Mouse (Mus musculus) T-helper 17 cell (primary cell): ENCODE results near the gene Tnn.

Experiments used
- in situ Hi-C, 2 experiments: fragments of 300-600 bp; cut with MboI, MseI; formaldehyde crosslinking; loops; 1 replicate in 1 of 2; 2 replicates in 1 of 2; pipeline ENCODE4 v1.15.1; 2025; ENCODE audit warnings: high pct_unique_total_duplicates in 2 of 2

Tnn gene

DNA sequence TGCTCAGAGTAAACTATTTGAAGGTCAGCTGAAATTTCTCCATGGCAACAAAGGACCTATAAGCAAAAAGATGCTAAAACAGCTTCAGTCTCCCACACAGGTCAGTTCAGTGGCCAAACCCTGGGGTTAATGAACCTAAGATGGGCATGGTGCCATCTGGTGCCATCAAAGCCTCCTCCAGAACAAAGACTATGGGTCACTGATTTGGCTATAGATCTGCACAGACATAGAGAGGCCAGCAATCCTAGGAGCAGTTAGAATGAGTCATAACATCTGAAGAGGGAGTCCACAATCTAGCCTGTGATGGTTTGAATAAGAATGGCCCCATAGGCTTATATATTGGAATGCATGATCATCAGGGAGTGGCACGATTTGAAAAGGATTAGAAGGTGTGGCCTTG lies 69.1 kb downstream of the Tnn start:
- in situ Hi-C loops, result loop anchor here (5.0 to 10.0 kb wide), 2 partner anchors 689 to 692 kb away; no protein-coding TSS in a partner anchor

DNA sequence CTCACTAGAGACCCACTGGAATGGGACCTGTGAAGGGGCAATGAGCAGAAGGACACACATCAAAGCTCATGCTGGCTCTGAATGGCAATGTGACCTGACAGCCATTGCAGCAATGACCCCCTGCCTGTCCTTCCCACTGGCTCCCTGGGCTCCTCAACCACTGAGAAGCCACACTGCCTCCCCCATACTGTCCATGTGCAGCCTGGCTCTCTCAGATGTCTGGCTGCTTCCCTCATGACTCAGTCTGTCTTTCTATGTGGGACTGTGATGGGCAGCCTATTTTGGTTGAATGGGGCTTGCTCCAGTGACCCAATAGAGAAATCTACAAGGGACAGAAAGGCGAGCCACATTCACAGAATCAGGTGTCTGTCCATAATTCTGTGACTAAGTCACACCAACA lies 70.7 kb downstream of the Tnn start:
- in situ Hi-C loops, result loop anchor here (5.0 to 10.0 kb wide), 2 partner anchors 688 to 690 kb away; no protein-coding TSS in a partner anchor

DNA sequence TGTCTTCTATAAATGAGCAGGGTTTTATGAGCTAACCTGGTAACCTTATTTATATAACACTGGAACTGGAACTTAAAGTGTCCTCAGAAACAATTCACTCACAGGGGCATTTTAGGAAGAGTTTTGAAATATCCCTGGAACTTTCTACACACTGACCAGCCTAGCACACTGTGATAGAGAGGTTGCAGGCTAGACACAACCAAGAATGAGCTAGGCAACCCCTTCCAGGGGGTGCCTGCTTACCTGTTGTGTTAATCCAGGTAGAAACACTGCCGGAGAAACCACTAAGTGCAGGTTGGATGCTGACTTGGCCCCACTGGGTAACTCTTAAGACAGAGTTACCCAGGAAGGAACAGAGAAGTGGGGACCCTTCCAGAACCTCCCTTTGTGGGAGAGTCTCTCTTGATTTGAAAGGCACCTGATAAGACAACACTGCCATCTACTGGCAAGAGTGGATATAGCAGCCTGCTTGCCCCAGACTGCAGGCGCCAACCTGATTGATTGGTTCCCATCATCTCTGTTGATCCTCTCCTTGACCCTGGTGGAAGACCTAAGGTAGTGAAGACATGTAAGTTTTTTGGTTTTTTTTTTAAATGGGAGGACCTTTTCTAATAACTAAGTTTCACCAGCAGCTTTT lies 72.5 kb downstream of the Tnn start:
- in situ Hi-C loops, result loop anchor here (5.0 to 10.0 kb wide), 2 partner anchors 686 to 689 kb away; no protein-coding TSS in a partner anchor

DNA sequence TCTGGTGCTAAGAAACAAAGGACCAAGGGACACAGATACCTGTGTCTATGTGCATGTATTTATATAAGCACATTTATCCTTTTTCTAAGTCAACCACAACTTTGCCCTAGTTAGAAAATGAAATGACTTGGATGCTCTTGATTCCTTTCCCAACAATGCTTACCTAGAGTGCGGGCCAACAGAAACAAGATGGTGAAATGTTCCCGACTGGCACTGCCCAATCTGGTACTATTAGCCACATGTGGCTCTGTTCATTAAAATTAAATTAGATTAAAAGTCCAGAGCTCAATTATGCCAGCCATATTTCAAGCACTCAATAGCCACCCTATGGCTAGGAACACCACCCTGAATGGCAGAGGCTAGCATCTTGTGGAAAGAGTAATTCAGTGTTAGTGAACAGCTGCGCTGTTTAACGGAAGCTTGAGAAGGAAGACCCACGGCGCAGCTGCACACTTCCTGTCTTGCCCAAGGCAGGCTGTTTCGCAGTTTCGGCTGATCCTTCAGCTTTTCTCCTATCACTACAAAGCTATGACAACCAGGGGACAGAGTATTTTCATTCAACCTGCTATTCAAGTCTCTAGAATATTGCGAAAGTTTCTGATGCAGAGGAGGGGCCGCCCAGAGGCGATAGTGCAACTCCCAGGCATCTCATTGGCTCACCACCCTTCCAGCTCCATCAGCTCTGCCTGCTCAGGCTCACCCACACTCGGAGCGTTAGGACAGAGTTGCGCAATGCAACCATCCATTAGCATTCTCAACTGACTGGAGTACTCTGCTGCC lies 74.3 kb downstream of the Tnn start:
- in situ Hi-C loops, result loop anchor here (5.0 to 10.0 kb wide), 2 partner anchors 172 to 404 kb away; no protein-coding TSS in a partner anchor

DNA sequence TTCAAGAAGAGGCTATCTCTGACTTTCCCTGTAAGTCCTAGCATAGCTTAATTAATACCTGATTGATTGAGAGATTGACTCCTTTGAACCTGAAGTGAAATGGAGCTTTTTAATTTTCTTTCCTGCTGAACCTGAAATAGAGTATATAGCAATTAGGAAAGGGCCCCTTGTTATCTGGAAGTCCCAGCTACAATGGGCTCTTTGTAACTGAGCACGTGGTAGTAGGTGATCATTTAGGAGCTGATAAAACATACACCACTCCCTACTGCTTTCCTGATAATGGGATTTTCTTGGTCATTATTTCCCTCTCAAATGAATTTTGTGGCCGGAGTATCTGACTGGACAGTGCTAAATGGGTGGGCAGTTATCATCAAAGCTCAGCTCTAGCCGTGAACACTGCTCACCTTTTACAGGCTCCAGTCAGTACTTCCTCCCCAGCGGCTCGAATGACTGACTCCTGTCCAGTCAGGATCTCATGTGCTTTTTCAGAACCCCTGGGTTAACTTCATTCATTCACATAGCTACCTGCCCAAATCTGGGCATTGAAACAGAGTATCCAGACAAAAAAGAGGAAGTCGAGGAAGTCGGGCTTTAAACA lies 88.7 kb downstream of the Tnn start:
- in situ Hi-C loops, result loop anchor here in 1 of 2 experiments (5.0 kb wide), 1 partner anchor 157 kb away; no protein-coding TSS in a partner anchor

DNA sequence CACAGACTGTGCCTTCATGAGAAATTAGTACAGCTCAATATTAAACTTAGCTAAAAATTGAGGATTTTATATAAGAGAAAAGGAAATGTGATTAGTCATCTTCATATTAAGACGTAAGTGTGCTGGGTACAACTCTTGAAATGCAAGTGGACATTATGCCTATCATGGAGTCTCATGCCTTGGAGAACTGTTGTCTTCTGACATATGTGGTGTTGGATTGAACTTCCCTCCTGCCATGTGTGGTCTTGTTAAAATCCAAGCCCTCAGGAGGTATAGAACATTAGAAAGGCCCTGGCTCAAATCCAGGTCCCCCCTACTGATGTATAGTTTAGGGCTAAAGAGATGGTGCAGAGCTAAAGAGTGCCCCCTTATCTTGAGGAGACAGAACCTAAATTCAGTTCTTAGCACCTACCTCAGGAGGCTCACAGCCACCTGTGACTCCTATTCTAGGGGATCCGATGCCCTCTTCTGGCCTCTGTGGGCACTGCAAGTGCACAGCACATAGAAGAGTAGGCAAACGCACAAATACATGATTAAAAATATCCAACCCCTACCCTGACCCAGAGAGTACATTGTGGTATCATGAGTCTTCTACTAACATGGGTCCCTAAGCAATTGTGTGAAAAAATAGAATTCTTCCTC lies 91.5 kb downstream of the Tnn start:
- in situ Hi-C loops, result loop anchor here in 1 of 2 experiments (5.0 kb wide), 1 partner anchor 155 kb away; no protein-coding TSS in a partner anchor

DNA sequence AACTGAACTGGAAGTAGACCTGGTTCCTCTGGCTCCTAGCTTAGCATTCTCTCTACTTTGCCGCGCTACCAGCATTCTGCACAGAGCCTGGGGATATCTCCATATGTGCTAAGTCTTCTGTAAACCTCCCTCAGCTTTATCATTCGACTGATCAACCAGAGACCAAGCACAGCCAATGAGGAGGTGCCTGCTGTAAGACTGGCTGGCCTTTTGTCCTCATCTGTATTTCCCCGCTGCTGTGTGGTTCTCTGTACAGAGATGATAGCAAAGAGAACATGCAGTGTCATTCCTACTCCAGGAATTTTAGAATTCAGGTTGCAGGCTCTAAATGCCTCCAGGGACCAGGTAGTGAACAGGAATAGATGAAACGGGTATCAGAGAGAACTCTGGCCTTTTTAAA lies 92.1 kb downstream of the Tnn start:
- in situ Hi-C loops, result loop anchor here in 1 of 2 experiments (5.0 kb wide), 1 partner anchor 154 kb away; no protein-coding TSS in a partner anchor

DNA sequence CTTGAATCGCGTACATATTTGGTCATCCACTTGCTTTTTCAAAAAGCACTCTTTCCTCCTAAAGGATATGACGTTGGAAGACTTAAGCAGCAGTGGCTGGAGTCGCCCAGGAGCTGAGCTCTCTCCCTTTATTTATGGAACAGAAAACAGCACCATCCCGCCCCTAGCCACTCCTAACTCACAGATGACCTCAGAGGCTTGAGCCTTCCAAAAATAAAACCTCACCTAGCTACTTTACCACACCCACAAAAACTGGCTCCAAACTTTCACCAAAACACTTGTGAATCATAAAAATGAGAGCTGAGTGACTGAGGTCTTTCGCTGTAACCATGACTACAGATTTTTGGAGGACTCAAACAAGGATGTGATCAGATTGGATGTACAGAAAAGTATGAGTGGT lies 92.8 kb downstream of the Tnn start:
- in situ Hi-C loops, result loop anchor here in 1 of 2 experiments (5.0 kb wide), 1 partner anchor 153 kb away; no protein-coding TSS in a partner anchor

DNA sequence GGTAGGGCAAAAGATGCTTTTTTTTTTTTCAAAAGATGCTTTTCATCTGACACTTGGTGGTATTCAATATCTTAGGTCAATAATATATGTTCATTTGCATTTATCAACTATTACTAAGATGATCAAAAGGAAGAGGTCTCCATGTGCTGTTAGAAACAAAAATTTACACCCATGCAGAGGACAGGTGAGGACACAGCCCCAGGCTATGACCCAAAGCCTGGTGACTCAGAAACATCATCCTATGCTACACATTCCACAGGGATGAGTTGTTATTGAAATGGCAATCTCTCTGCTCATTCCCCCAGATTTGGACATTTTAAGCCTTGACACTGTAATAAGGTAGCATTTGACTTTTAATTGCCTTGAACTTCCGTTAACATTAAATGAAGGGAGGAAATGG lies 93.5 kb downstream of the Tnn start:
- in situ Hi-C loops, result loop anchor here in 1 of 2 experiments (5.0 kb wide), 1 partner anchor 153 kb away; no protein-coding TSS in a partner anchor

DNA sequence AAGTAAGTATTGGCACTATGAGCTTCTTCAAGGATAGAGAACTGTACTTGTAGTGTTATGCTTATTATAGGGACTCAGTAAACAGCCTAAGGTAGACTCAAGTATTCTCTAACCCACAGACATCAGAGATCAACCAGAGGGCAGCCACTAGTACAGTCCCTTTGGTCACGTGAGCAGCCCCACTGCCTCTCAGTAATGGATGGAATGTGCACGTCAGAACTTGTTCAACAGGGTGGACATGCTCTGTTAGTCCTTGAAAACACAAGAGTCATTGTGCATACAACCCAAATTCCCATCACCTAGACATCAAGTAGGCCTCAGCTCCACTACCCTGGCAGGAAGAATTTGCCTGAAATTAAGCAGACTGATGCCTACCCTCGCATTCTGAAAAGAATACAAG lies 95.7 kb downstream of the Tnn start:
- in situ Hi-C loops, result no loop called here

DNA sequence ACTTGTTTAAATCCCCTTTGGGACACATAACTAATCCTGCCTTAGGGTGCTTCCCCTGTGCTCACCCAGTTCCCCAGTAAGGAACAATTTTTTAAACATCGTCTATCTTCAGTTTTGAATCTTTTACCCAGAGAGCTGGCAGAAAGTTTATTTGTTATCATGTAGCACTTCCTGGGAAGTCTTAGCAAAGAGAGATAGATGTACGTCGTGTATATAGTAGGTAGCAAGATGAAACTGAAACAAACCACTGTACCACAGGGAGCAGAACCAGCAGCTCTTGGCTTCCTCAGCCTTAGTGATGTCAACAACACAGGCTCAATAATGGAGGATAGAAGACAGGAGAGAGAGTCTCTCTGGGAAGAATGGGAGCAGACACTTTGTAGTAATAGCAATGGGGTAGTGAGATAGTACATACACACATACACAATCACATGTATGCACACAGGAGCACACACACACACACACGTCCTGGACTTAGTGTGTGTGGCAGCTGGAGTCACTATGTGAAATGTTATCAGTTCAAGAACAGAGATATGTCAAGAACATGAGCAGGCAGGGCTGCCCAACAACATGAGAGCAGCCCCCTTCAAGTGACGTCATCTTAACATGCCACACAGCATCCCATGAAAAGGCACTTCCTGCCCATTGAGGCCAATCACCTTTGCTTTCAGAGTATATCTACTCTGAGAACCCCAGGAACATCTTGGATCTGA lies 98.9 kb downstream of the Tnn start:
- in situ Hi-C loops, result no loop called here

DNA sequence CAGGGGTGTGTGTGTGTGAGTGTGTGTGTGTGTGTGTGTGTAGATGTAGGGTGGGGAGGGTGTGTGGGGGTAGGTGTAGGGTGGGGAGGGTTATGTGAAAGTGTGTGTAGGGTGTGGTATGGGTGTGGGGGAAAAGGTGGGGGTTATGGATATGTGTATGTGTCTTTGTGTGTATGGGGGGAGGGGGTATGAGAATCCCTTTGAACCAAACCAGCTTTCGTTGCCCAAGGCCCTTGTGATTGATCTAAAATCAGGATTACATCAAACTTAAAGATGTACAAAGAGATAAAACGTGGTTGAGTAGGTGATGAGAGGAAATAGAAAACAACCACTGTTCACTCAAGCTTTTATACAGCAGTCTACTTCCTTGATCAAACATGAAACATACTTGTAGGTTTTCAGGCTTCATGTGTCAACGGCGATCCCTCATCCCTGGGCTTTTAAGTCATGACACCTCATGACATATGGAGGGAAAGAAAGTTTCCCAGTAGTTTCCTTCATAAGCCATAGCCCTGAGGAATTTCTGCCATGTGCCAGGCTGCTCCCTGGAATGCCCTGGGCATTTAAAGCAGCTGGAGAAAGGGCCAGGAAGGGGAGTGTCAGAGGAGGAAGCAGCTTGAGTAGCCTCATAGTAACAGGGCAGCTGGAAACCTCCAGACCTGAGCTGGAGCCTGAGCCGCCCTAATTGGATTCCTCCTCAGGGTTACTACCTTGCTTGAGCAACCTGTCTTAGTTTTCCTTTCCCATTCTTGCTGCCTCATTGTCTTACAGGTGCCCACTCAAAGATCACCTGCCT lies 99.7 kb downstream of the Tnn start:
- in situ Hi-C loops, result no loop called here

DNA sequence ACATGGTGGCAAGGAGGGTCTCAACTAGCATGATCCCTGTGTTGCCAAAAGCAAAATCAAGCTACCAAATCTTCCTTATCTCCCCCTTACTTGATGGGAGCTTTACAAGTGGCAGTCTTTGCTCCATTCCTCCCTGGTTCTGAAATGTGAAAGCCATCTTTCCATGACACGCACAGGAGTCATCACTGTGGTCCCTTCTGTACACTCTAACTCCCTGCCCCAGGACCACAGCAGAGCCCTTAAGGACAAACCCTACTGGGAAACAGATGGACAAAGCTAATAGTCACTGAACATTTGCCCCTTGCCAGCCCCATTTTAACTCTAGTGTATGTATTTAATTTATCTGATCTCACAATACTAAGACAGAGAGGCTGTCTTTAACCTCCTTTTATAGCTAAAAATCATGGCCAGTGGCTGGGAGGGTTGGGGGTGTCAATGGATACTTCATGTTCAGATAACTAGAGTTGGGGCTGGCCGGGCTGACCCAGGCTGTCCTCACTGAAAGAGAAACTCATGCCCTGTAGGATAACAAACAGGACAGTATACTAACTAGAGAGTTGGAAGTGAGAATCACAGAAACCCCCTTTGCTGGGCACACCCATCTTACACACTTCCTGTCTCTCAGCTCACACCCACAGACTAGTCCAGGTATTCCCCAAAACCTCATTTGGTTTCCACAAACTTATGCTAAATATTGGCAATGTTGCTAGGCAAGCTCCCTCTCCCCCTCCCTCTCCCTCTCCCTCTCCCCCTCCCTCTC lies 100.6 kb downstream of the Tnn start:
- in situ Hi-C loops, result no loop called here

DNA sequence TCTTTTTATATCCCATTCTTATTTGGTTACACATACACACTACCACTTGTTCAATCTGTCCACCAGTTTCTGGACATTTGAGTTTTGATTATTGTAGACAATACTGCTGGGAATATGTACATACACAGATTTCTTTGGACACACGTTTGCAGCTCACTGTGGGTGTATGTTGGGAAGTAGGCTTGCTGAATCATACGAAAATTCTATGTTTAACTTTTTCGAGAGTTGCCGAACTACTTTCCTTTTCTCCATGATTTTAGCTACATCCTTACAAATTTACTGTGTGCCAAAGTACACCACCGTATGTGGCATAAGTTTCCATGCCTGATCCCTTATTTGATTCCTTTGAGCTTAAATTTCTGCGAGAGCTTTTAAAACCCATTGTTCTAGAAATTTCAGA lies 102.5 kb downstream of the Tnn start:
- in situ Hi-C loops, result no loop called here

DNA sequence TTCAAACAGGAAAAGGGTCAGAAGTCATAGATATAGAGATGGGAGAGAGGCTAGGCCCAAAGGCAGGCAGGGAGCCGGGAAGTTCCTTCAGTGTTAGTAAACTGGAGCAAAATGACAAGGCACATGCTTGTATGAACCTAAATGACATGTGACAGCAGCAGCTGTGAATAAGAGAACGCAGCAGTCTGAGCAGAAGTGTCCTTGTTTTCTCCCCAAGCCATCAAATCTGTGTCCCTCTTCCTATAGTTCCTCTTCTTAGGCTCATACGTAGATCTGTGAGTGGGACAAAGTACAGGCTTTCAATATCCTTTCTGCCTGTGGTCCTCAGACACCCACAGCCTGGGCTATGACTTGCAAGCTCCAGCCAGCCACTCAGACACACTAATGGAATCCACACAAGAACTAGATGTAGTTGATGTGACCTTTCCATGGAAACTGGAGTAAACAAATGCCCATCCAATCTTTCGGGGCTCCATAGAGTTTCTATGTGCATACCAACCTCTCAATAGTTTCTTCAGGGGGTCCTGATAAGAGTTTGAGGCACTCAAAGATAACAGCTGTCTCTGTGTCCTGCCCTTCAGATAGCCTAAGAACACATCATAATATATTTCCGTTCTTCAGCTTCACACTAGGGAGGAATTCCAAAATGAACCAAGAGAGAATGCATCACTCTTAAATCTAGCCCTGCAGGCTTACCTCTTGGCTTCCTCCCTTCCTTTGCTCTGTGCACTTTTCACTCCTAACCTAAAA lies 104.1 kb downstream of the Tnn start:
- in situ Hi-C loops, result no loop called here

DNA sequence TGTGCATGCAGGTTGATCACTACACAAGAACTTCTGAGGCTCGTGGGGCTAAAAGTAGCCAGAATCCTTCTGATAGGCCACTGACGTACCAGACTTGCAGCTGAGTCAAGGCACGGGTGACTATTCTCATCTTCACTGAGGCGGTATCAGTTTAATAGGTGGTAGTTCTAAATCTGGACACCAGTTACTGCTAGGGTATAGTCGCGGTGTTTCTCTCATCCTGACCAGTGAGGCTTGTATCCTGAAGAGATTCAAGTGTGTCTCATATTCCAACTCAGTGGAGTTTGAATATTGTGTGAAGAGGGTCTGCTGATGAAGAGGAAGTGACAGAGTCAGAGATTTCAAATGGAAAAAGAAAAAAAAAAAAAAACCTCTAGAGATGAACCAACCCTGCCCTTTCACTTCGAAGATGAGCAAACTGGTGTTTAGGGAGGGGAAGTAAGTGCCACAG lies 105.9 kb downstream of the Tnn start:
- in situ Hi-C loops, result no loop called here

DNA sequence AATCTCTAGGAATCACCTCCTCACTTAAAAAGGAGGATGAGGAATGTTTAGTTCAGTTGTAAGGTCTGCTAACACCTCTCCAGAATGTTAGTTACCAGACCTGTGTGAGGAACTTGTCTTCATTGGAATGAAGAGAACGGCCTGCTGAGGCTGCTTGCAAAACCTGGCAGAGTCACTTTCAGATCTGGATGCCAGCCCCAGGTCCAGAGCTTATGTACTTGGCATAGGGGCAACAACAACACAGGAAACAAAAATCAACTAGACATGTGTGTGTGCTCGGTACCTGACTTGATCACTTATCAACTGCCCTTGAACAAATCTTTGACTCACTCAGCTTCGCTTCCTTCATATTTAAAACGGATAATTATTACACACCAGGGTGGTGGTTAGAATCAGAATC lies 106.6 kb downstream of the Tnn start:
- in situ Hi-C loops, result no loop called here

DNA sequence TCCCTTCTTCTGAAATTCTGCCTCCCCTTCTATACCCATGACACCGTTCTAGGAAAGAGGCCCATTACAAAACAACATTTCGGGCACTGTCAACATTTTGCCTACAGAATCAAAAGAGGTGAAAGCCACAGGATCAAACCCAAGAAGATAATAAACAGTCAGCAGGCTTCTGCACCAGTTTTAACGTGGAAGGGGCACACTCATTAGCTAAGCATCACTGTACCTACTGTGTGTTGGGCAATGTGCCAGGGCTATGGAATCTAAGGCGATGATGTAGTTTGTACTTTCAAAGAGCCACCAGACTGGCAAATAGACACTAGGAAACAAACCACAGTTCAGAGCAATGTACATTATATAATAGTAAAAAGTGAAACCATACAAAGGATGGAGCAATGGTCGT lies 107.4 kb downstream of the Tnn start:
- in situ Hi-C loops, result no loop called here
